Mouse (Mus musculus) spleen, adult 12 weeks (tissue): ENCODE results near the gene Tnfsf14.

Experiments used
- DNase-seq: peaks from one replicate; pipeline ENCODE4 v3.0.0; 2022; ENCODE audit warnings: low spot score

The Tnfsf14 gene

DNA sequence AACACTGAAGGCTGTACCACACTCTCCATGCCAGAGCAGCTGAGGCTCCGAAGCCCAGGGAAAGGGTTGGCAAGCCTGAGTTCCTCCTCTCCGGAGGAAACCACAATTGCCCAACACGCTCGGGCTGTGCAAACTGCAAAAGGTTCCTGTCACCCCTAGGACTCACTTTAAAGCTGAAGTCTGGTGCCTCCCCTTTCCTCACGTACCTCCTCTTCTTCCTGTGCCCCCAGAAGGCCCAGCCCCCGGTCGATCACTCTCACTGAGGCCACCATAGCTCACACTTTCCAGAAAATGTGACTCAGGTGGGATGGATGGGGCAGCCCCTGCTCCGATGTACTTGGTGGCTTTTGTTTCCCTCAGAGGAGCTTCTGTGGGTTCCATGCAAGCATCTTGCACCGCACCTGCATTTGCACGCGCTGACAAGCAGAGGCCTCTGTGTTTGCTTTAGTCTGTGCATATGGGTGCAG lies at the start of gene Tnfsf14:
Tnfsf14 (minus strand) TSS at position 137 of the 467 bp plus-strand sequence.
- no peak for DNase-seq

DNA sequence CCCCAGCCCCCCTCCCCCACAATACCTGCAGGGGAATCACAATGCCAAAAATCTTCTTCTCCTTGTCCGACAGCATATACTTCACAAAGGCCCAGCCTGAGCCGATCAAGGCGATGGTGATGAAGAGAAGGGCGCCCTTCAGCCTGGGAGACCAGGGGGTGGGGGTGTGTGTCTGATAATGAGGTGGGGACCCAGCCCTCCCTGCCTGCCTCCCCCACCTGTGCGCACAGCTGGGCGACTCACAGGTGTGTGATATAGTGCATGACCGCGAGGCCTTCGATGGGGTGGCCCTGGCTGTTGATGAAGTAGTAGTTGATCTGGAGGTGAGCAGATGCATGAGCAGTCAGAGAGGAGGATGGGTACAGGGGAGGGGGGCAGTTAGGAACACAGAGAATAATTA lies 43.2 kb upstream of the Tnfsf14 start:
- DNase-seq, result no peak

DNA sequence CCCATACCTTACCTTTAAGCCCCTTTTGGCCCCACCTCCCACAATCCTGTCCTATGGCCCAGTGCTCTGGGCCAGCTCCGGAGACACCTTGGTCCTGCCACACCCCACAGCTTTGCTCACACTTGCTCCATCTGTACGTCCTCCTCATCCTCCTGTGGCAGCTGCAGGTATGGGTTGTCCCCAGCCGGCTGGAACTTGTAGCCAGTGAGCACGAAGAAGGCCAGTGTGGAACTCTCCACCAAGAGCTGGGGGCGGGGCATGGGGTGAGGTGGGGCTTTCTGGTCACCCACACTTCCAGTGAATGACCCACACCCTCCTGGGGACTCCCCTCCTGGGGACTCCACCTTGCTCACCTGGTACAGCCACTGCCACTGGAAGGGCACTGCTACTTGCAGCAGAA lies 41.8 kb upstream of the Tnfsf14 start:
- no peak for DNase-seq

DNA sequence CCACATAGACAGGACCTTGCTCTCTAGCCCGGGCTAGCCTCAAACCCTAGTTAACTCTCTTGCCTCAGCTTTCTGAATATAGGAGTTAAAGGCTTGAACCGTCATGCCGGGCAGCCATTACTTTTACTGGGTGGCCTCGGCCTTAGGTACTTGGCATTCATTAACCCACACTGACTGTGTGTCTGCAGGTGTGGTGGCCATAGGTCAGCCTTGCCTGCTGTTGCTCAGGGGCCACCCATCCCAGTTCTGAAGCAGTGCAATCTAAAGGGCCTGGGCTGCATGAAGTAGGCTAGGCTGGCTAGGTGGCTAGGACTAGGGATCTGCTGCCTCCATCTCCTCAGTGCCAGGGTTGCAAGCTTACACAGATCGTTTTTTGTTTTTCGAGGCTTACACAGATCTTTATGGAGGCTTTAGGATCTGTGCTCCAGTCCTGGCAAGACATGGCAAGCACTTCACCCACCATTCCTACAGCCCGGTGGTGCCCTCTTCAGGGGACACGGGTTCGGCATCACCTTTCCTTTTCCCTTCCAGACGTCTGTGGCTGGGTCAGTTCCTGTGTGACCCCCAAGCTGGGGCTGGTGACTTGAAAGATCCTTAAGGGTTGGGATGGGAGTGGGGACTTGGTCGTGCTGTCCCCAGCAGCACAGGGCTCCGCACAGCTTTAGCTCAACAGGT lies 40.4 kb upstream of the Tnfsf14 start:
- no peak for DNase-seq

DNA sequence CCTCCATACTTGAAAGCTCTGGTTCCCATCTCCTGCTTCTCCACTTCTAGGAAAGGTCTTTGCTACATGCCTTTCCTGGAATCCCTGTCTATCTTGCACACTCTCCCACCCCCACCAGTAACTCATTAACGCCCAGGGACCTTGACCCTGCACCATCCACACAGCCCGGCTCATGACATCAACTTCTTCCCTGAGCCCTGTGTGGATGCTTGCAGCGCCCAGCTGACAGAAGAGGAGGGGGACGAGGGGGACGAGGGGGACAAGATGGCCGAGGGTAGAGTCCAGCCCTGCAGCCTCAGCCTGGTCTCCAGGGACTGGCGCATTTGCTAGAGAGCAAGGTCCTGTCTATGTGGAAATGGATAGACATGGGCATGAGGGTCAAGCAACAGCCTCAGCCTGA lies 39.1 kb upstream of the Tnfsf14 start:
- DNase-seq, result no peak

DNA sequence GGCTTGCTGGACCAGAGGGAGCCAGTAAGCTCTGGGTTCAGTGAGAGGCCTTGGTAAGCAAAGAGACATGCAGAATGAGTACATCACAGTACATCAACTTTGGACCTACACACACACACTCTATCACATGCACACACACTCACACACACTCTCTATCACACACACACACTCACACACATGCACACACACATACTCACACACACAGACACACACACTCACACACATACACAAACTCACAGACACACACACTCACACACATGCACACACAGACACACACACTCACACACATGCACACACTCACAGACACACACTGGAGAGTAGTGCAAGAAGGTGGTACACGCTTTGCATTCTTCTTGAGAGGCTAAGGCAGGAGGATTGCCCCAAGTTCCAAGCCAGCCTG lies 38.2 kb upstream of the Tnfsf14 start:
- no peak for DNase-seq

DNA sequence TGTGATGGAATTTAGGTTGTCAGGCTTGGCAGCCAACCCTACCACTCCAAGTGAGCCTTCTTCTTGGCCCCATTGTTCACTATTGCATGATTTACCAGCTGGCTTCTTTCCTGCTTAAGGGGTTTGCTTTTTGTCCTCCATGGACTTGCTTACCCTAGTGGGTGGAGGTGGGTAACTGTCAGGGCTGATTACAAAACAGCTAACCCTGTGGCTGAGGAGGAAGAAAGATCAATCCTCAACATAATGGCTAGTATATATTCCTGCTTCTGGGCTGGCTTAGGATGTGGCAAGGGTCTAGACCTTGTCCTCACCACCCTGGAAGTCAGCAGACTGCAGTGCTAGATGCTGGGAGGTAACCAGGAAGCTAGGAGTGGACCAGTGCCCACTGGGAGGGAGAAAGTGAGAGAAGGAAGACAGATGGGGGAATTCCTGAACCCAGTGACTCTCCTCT lies 37.4 kb upstream of the Tnfsf14 start:
- DNase-seq, result no peak

DNA sequence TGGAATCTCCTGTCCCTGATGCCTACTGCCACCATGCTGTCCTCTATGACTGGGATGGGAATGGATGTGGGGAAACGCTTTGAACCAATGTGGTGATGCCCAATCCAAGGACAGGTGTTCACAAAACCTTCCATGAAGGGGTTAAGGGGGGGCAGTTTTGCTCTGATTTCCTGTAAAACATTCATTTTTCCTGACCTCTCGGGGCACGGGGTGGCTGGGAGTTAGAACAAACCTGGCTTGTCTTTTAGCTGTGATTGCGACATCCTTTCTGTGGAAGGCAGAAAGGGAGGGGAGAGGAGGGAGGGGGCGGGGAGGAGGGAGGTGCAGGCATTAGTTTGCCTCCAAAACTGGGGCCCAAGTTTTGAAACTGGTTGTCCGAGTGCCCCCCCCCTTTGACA lies 36.8 kb upstream of the Tnfsf14 start:
- DNase-seq, result no peak

DNA sequence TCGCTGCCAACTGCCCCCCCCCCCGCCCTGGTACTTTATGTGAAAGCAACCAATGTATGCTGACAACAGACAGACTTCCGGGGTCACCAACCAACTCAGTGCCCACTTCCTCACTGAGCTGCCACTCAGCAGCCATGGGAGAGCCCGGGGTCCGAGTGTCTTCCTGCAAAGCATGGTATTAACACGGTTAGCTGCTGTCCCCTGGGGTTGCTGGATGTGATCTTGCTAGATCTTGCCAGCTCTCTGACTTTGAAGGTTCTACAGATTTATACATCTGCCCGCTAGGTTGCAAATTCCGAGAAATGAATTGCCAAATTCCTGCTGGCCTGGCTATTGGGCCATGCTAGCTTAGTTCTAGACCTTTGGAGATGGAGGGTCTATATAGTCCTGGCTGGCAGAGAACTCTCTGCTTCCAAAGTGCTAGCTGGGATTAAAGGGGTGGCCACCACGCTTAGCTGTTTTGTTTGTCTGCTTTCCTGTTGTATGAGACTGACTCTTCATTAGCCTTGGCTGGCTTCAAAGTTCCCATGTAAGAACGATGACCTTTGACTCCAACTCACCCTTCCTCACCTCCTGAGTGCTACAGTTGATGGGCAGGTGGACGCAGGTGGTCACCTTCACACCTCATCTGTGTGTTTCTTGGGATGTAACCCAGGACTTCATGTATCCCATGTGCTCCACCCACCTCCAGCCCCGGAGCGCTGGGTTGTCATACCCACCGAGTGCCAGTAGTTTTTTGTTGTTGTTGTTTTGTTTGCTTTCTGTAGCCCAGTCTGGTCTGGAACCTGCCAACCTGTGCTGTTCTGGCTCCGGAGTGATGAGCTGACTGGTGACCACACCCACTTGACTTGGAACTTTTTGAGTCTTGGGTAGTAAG lies 36.1 kb upstream of the Tnfsf14 start:
- DNase-seq, result no peak

DNA sequence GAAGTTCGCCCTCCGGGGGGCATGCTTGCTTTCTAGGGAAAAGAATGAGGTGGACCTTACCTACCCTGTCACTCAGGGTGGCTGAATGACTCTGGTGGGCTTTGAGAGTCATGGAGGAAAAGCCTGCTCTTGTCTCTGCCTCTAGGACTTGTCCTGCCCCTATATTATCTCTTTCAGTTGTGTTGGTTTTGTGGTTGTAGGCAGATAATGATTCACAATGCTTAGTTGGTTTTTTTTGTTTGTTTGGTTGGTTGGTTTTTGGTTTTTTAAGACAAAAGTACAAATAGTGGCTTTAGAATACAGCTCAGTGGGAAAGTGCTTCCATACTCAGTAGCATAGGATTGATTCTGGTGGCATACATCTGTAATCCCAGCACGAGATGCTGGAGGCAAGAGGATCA lies 34.9 kb upstream of the Tnfsf14 start:
- DNase-seq, result no peak

DNA sequence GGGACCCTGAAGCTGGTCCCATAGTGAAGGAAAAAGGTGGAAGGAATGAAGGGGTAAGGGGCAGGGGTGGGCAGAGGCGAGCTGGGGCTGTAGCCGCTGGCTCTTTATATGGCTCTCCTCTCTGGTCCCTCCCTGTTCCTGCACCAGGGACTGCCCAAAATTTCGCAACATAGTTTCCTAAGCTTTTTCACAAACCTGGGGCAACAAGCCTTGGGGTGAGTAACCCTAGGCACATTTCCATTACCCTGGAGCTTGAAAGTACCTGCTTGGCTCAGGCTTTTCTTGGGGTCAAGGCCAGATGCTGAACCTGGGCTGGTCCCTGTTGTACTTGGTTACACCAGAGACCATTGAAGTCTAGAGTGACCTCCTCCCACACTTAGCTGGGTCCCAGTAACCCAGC lies 34.0 kb upstream of the Tnfsf14 start, which contains the start of gene C3:
C3 (minus strand) TSS at position 123 of the 400 bp plus-strand sequence.
- no peak for DNase-seq

DNA sequence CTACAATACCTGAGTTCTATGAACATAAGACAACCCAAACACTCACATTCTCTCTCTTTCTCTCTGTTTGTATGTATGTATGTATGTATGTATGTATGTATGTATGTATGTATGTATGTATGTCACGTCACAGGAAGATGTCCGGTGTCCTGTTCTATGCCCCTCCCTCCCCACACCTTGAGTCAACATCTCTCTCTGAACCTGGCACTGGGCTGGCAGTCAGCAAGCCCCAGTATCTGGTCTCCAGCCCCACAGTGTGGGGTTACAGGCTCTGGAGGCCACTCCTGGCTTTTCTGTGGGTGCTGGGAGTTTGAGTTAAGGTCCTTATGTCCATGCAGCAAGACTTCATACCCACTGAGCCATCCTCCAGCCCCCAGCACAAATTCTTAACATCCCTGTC lies 33.5 kb upstream of the Tnfsf14 start:
- DNase-seq, result no peak

DNA sequence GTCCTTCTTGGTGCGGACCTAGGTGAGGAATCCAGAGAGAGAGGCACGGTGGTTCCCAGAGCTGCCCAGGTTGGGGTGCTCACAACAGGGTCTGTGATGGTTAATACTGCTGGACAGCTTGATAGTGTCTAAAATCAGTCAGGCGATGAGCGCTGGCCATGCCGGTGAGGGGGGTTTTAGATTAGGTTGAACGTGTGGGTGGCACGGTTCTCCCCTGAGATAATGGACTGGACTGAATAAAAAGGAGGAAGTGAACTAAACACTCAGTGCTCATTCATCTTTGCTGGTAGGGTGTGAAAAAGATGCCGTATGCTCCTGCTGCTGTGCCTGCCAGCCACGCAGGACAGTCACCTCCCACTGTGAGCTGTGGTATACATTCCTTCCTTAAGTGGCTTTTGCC lies 29.3 kb upstream of the Tnfsf14 start:
- no peak for DNase-seq

DNA sequence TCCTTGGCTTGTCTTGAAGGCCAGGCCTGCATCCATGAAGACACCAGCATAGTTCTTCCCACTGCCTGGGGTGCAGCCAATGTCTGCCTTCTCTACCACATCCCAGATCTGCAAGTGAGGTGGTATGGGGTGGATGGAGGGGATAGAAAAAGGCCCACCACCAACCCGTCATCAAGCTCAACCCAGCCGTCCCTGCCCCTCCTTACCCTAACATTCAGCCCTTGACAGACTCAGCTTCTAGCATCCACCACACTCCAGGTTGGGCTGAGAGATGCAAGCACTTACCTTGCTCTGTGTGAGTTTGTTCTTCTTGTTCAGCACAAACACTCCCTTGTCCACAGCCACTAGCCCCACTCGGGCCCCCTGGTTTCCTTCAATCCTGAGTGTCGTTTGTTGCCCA lies 27.9 kb upstream of the Tnfsf14 start:
- DNase-seq, result no peak

DNA sequence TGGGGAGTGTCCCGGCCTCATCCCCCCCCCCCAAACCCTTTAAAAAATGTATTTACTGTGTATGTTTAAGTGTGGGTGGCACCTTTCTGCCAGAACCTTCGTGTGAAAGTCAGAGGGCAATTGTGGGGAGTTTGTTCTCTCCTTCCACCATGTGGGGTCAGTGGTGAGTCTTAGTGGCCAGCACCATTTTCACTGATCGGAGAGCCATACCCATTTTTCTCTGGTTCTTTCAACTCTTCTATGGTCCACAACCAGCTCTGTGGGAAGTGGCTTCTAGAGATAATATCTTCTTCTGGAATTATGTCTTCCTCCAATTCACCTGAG lies 25.9 kb upstream of the Tnfsf14 start:
- DNase-seq, result no peak

DNA sequence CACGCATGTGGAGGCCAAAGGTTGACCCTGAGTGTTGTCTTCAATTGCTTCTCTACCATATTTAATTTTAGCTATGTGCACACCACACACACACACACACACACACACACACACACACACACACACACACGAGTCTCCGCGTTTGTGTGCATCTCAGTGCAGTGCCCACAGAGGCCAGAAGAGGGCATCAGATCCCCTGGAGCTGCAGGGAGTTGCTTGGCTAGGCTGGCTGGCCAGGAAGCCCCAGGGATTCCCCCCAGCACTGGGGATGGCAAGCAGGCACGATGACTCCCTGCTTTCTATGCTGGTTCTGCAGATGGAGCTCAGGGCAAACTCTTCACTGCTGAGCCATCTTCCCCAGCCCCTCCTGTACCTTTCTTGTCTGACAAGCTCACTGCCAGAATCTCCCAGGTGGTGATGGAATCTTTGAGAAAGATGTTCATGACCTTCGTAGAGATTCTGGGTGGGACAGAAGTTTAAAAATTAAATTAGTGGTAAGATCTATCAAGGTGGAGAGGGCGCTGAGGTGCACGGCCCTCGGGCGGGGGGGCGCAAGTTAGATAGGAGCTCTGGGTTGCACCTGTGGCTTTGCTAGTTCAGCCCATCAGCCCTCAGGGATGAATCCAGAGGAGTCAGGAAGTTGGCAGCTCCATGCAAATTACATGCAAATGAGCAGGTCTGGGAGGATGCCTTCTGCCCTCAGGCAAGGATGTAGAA lies 25.3 kb upstream of the Tnfsf14 start:
- peak; percentile 51 for DNase-seq

DNA sequence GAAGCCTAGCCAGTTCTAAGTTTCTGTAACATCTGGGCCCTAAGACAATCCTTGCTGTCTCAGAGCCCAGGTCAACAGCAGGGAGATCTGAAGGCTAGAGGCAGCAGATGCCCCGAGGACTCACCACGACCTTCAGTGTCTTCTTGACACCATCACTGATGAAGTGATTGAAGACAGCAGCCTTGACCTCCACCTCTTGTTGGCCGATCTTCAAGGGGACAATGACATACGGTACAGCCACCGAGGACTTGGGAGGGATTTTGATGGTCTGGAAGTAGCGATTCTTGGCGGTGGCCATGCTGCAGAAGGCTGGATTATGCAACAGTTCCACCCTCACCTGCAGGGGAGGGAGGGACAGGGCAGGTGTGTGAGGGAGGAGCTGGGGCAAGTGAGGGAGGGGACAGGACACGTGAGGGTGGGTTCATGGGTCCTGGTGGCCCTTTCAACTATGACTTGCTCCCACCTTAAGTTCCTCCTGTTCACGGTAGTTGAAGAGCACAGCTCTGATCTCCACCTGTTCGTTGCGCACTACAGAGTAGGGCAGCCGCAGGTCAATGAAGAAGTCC lies 24.4 kb upstream of the Tnfsf14 start:
- no peak for DNase-seq

DNA sequence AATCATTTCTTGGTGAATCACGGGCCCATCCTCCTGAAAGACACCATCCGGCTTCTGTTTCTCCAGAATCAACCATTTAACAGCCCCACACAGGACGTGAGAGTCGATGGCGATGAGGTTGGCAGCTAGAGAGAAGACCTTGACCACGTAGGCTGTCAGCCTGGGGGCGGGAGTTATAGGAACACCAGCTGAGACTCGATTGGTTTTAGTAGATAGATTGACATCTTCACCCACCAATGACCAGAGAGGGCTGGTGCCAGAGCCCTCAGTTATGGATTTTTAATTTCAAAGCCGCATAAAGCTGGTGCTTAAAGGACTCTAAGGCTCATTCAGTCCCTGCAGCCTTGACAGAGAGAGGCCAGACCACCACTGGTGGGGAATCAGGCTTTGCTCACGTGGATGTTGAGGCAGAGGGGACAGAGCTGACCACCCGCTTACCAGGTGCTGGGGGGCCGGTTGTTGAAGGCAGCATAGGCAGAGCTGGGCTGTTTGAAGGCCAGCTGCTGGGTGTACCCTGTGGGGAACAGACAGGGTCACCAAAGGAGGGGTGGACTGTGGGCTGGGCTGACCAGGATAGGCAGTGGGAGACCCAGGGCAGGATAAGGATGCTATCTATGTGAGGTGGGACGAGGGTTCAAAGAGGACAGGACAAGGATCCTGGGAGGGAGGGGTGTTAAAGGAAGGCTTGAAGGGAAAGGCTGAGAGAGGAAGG lies 20.9 kb upstream of the Tnfsf14 start:
- DNase-seq, result no peak

DNA sequence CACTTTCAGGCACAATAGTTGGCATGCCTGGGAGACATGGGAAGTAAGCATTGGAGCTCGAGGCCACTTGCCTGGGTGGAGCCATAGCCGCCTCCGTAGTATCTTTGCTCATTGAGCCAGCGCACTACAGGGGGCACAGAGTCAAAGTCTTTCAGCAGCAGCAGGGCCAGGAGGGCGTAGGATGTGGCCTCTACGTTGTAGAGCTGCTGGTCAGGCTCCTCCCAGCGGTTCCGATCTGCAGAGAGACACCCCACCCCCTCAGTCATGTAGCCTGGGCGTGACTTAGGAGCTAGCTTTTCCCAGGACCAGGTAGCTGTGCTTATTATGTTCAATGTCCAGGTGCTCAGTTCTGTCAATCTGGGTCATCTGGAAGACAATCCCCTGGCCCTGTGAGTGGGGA lies 17.5 kb upstream of the Tnfsf14 start:
- no peak for DNase-seq

DNA sequence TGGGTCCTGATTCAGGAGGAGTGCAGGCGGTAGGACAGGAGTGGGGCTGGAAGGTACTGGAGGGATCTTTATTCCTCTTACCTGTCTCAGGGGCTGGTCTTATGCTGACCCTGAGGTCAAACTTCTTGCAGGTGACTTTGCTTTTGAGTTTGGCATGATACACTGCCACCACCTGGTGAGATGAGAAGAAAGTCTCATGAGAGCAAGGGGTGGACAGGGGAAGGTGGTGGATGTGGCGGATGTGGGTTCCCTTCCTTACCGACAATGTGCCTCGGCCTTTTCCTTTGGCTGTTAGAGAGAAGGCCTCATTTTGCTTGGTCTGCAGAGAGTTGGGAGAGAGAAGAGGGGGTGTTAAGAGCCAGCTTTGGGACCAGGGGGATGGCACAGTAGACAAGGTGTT lies 15.4 kb upstream of the Tnfsf14 start:
- DNase-seq, result no peak

DNA sequence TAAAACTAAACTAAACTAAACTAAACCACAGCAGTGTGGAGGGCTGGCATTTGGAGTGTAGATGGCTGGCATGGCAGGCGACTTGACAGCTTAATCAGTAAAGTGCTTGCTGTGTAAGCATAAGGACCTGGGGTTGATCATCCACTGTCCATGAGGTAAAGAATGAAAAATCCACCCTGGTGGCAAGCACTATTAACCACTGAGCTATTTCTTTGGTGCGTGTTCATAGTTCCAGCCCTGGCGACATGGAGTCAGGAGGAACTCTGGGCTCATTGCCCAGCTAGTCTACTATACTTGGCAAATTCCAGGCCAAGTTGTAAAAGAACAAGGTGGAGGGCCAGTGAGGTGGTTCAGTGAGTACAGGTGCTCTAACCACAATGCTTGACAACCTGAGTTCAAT lies 14.0 kb upstream of the Tnfsf14 start:
- DNase-seq, result no peak
